Mouse (Mus musculus) 3T3-L1 (cell line): ENCODE measurements at regions not wholly inside any gene's neighbourhood (a gene's known extent, or its start where the extent isn't known, plus 50 kb on each side); places are given as distances from the start of the nearest gene placed in this dataset.

ENCODE experiments used
- DNase-seq: peaks from one replicate; pipeline ENCODE4 v3.0.0-alpha.2; 2015; ENCODE audit warnings: low read depth, low spot score

DNA sequence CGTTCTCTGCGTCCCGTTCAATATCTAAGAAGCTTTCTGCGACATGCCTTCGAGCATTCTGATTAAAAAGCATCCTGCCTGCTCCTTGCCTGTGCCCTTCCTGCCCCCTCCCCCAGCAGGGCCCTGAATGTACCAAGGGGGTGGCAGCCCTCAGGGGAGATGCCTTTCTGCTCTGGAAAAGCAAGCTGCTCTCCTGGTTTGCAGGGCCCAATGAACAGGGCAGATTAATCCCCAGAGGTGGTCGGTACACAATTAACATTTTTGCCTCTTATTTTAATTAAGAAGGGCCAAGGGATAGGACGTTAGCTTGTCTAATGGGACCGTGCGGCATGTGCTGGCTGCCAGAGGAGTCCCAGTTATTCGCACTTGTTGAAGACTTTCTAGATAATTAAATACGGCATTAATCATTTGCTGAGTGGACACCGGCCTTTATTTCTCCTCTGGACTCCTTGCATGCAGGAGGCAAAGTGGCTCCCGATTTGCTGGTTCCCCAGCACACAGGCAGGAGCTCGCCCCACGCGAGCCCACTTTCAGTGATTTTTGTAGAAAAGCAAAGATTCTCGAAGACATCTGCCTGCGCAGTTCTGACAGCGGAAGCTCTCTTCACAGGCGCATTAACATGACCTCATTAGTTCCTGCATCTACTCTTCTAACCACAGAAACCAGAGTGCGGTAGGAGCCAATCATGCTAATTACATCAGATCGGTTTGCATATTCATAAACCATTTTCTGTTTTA lies 336.8 kb upstream of the 4930535I16Rik start:
- DNase-seq, result no peak

DNA sequence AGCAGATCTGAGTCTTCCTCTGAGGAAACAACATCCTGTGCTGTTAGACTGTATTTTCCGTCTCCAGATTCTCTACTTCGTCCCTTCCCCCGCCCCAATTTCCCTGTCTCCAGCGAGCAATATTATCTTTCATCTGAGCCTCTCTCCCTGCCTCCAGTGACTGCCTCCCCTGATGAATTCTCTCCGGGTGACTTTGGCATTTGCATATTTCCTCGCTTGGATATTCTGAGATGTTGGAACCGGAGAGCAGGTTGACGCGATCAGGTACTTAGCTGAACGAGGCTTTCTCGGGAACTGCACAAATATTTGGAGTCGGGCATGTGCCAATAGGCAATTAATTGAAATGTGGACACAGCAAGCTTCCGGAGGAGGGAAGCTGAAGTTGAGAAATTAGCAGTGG lies 323.8 kb upstream of the 4930535I16Rik start:
- DNase-seq, result no peak

DNA sequence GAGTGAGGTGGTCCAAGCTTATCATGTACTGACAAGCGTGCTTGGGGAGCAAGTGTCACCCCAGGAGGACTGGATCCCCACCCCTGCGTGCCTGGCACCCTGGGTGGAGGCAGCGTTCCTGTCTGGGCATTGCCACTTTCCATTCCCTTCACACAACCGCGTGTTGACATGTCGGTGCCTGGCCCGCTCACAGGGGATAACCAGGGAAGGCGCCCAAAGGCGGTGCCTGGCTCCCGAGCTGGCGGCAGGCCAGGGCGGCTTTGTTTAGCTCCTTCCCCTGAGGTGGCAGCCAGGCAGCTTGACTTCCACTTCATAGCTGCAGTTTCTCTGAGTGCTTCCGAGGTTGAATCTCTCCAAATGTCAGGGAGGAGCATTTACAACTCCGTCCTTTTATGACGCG lies 318.7 kb upstream of the 4930535I16Rik start:
- DNase-seq, result no peak

DNA sequence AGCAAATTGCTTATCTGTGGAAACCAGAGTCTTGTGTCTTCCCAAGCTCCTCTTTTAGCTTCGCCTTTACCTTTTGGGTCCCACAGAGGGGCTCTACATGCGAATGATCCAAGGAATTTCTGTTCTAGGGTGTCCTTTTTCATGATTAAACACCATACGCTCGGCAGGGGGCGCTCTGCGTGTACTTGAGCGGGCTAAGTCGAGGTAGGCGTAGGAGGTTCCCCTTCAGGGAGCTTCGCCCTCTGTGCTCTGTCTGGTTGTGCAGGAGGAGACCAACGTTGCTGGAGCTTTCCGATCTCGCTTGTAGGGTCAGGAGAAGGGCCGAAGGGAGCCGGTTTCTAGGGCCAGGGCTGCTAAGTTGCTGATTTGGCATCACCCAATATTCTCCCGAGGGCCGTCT lies 310.7 kb upstream of the 4930535I16Rik start:
- peak; percentile 11 for DNase-seq

DNA sequence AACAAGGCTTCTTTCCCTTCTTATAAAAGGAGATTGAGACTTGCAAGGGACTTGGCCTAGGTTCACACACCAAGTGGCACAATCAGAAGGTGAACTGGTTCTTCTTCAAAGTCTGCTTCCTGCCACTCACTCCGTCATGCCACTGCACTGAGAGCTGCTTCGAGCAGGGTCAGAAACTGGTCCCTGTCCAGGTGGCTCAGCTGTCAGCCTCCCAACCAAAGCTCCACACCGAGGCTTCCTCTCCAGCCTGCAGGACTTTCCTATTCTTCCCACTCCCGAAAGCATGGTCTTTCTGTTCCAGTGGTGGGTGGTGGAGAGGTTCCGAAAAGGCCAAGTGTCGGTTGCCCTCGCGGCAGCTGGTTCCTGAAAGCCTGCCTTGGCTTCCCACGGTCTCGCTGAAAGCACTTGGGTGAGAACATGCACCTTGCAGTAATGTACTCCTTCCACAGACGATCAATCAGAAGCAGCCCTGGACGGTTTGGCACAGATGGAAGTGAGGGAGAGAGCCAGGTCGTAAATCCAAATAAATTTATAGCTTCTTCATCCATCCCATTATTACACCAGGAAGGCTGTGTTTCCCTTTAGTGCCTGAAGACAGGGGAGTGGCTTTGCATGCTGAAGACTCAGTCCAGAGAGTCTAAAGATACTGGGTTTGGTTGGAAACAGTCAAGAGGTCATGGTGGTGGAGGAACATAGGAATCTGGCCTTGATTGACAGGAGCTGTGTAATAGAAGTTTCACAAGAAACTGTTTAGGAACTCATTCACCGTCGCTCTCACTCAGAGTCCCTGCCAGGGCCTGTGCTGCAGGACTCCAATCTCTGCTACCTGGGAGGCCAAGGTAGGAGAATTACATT lies 306.1 kb upstream of the 4930535I16Rik start:
- no peak for DNase-seq

DNA sequence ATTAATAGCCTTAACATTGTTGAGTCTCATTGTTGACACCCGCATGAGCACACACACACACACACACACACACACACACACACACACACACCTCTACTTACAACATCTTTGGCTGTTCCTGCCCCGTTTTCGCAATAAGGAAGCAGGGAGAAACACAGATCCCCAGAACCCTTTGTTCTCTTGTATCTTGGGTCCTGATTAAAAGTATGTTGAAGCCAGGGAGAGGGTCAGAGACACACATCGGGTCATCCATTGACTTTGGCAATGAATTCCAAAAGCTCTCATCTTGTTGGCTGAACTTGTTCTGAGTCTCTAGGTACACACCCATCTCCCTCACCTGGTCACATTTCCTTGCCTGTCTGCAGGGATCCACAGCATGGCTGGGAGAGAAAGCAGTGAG lies 303.9 kb upstream of the 4930535I16Rik start:
- no peak for DNase-seq

DNA sequence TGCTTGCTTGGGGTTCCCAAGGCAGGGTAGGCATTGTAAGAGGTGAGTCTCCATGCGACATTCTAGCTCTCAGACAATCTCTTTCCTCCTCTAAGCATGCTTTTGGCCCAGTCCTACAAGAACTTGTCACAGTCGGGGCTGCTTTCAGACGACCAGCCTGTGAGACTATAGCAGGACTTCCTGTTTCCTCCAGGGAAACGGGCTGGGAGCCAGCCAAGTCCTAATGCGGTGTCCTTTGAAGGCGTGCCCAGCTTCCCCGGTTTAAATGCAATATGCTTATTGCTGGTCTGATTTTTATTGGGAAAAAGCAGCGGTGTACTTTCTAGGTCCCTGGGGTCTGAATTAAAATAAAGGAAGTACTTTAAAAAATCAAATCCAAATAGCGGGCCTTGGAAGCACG lies 299.4 kb upstream of the 4930535I16Rik start:
- DNase-seq, result no peak

DNA sequence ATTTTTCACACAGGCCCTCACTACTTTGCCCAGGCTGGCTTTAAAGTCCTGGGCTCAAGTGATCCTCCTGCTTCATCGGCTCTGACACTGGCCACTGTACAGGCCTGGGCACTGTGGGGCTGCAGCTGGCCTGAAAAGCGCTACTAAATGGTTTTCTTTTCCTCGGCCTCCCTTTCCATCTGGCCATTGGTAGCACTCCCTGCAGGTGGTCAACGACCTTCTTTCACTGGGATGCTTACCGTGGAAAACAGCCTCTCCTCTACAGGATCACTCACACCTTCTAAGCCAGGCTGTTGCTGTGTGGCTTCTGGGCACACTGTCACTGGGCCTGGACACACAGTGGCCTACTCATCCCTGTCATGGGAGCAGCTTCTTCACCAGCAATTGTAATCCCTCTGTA lies 298.5 kb upstream of the 4930535I16Rik start:
- DNase-seq, result no peak

DNA sequence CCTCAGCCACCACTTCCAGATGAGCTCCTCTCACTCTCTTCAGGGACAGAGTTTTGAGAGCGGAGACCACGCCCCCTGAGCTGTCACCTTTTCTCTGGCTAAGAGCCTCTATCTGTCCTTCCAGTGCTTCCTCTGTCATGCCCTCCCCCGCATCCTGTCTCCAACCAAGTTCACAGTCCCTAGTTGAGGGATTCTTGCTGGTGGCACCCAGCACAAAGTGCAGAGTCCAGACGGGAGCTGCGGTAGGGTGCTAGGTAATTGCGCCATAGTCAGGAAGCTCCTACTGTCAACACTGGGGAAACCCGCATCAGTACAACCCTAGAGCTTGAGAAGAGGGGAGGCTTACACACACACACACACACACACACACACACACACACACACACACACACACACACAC lies 297.3 kb upstream of the 4930535I16Rik start:
- no peak for DNase-seq

DNA sequence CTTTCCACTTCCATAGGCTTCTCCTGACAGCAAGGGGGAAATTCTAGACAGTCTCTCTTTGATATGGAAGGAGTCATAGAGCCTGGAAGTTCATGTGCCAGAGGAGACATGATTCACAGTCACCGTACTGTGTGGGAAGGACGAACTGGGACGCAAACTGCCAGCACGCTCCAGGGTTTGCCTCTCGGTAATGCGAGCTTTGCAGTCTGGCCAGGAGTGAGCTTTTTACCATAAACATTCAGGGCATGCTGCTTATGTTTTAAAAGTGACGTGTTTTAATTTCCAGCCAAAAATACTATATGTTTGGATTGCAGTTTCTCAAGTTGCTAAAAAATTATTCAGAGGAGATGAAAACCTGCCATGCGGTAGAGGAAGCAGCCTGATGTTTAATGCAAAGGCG lies 292.3 kb upstream of the 4930535I16Rik start:
- no peak for DNase-seq

DNA sequence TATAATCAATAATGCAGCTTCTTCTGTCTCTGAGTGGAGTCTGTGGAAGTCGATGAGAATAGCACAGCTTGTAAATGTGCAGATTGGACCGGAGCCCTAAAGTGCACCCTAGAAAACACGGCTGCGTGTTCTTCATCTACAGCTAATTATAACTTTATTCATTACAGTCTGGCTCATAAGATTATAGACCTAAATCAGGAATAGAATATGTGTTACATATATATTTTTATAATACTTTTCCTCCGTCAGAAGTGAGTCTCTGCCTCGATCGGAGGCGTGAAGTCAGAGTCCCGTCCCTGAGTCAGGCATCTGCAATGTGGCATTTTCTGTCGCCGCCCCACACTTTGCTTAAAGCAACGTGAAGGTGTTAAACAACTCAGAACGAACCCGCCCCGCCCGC lies 288.7 kb upstream of the 4930535I16Rik start:
- no peak for DNase-seq

DNA sequence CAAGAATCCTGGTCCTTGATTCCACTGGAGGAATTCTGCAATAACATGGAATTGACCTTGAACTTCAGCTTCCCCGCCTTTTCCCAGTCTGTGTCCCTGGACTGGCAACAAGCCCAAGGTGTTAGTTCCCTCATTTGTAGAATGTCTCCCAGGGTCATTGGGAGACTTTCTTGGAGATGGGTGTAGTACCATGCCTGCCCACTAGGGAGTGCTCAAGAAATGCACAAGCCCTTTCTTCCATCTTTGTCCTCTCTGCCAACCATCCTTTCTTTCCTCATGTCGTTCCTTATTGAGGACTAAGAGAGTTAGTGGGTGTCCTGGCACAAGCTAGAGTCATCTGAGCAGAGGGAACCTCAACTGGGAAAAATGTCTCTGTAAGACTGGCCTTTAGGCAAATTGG lies 285.9 kb upstream of the 4930535I16Rik start:
- peak; percentile 25 for DNase-seq

DNA sequence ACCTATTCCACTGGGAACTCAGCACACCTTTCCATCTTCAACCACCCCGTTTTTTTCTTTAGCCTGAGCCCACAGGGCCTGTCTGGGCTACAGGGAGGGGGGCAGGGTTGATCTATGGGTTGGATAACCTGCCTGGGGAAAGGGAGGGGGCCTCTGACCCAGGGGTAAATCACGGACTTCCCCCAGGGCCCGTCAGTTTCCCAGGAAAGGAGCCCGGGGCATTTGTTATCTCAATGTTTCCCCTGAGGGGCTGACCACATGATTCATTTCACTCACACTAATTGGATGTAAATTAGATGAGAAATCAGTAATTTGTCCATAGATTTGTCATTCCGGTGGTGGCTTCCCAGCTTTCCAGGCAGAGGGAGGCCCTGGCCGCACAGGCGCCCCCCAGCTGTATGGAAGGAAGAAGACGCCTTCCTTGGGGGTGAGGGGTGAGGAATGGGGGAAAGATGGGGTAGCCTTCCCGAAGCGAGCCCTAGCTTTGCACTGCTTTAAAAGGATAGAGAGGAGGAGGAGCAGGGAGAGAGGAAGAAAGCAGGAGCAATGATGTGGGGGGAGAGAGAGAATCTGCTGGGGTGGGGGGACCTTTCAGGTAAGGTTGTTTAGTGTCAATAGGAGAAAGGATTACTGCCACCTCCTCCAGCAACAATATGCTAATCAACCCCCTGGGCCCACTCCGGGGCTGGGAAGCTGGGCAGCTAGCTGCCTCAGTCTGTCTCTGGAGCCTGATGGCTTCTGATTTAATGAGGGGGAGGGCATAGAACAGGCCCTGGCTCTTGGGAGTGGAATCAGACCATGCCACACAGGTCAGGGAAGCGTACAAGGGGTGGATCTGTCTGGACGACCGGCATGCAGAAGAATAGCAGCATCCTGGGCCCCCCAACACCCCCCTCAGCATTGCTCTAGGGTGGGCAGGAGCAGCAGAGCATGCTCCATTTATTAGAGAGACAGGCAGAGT lies 282.3 kb upstream of the 4930535I16Rik start:
- DNase-seq, result no peak

DNA sequence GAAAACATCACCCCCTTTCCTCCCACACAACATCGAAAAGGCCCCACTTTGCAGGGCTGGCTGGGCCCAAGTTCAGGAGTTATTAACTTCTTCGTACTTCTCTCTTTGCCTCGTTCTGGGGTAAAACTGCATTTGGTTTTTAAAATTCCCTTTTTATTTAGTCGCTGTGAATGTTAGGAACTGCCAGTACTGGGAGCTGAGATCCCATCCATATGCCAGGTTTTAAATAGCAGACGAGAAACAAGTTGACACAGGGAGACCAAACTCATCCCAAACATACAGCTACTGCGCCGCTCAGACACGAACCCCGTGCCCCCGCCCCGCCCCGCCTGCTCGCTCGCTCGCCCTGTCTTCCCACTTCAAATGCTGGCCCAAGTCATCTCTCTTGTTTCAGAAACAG lies 281.0 kb upstream of the 4930535I16Rik start:
- no peak for DNase-seq

DNA sequence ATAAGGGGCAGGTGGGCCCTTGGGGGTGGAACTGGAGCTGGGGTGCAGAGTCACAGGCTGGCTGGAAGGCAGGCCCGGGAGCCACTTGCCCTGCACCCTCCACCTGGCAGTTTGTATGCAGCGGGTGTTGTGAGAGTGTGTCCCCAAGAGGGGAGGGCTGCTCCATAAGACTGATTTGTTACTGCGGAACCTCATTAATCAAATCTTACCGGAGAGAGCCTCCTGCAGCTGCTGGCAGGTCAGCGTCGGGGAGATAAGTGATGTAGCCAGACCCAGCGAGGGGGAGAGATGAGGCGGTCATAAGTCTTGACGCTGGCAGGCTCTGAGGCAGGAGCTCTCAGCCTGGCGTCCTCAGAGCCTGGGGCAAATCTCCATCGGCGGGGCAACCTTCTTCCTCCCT lies 278.9 kb upstream of the 4930535I16Rik start:
- DNase-seq, result no peak

DNA sequence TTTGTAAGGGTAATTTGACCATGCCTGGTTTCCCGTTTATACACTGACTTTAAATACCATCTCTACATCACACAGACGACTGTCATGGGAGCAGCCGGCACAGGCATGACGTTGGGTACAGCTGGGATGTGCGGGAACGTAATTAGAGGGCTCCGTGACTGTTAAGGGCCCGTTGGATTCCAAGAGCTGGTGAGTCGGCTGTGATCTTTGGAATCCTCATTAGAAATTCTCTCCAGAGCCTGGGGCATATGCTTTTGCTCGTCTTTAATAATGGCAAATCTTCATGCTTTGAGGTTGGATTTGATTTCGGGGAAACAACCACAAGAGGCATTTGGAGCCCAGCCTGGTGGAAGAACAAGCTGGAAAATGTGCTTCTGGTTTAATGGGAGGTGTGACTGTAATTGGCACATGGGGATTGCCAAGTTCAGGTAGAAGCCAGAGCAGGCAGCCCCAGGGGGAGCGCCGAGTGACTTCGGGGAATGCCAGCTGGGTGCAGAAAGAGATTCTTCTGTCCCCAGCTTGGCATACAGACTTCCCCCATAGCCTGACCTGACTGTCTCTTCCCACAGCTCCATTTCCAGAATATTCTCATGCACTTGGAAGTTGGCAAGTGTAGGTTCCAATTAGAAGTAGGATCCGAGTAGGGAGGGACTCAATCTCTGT lies 275.4 kb upstream of the 4930535I16Rik start:
- no peak for DNase-seq

DNA sequence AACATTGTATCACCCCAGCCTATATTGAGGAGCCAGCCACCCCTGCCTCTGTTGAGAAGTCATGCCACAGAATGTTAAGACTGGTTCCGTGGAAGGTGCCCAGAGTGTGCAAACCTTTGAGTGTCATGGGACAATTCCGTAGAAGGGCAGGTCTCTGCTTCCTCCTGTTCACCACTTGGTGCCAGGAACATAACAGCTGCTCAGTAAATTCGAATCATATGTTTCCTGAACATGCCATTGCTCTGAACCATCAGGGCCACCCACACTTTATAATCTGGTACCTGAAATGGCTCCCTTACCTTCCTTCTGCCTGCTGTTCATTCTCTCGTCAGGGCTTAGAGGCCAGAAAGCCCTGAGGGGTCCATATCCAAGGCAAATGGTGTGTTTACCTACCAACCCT lies 273.0 kb upstream of the 4930535I16Rik start:
- DNase-seq, result no peak

DNA sequence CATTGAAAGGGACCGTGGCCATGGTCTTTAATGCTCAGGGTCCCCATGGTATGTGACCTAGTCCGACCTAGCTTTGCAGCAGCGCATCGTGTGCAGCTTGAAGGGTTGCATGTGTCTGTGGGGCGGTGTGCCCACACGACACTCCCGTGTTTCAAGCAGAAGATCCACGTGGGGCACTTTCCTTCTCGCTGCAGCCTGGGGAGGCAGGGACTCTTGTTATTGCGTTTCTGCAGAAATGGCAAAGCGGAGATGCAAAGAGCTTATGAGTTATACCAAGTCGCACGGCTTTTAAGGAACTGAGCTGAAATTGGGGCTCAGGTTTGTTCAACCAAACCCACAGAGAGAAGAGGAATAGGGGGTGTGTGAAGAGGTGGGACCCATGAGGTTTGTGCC lies 272.2 kb upstream of the 4930535I16Rik start:
- DNase-seq, result no peak

DNA sequence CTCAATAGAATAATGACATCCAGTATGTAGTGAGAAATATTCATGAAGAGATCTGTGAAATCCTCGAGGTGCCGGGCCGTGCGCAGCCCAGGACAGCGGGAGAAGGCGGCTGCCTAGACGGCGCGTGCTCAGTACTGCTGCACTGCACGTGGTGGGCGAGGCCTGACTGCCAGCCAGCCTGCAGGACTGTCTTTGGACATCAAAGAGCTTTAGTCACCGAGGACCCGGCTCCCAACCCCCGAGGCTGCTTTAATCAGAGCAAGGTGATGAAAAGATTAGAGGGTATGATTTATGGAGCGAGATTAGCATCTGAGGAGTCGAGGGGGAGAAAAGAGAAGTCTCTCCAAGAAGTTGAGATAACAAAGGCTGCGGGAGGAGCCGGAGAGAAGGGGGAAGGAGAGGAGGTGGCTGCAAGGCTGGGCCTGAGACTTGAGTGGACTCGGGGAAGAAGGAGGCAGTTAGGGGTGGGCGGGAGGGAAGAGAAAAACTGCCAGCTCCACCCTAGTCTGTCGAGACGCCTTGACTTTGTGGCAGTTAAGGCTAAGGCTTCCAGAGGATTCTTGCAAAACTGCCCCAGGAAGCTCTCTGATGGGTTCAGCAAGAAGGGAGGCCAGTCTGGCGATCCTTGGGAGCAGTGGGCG lies 271.6 kb upstream of the 4930535I16Rik start:
- DNase-seq, result no peak

DNA sequence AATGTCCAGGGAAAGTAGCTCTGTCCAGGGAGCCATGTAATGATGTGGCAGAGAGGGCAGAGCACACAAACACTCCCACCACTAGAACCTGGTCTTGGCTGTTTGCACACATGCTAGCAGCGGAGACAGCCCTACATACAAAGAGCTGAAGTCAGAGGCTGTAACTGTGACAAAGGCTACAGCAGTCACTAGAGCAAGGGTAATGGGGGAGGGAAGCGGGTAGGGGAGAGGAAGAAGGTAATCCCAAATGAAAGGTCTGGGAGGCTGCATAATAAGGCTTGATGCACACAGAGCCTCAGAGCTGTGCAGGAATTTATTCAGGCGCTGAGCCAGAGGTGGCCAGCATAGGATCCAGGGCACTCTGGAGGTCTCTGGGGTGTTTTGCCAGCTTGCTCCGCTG lies 269.3 kb upstream of the 4930535I16Rik start:
- no peak for DNase-seq

DNA sequence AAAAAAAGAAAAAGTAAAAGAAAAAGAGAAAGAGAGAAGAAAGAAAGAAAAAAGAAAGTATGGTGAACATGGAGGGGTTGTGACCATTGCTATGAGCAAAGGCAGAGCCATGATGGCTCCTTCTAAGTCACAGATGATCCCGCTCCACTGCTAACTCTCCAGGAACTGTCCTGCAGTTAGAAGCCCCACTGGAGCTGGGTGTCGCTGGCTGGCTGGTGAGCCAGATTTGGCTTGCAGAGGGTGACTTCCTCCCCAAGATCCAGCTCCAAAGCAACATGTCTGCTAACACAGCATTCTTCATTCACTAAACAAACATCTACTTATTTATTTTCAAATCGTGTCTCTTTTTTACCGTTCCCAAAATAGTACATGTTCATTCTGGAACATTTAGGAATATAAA lies 263.5 kb upstream of the 4930535I16Rik start:
- DNase-seq, result no peak
